Mouse (Mus musculus) brown adipose tissue, adult 24 weeks (tissue): ENCODE measurements at regions not wholly inside any gene's neighbourhood (a gene's known extent, or its start where the extent isn't known, plus 50 kb on each side); places are given as distances from the start of the nearest gene placed in this dataset.

Experiments used
- H3K27ac ChIP-seq: fragments of 200-500 bp; replicated peaks from 2 replicates; pipeline ENCODE4 v1.5.1; 2012; ENCODE audit warnings: low read depth, mild to moderate bottlenecking, low read length
- H3K4me1 ChIP-seq: fragments of 200-500 bp; 2 replicates; pipeline ENCODE4 v1.6.1; 2012; ENCODE audit warnings: low read length, mixed read lengths; ENCODE audit not compliant: control insufficient read depth, insufficient read depth, insufficient read length
- H3K4me3 ChIP-seq: fragments of 200-500 bp; 2 replicates; pipeline ENCODE4 v1.5.1; 2012; ENCODE audit warnings: low read depth, mild to moderate bottlenecking, low read length, moderate library complexity; ENCODE audit not compliant: insufficient read depth

GRCm38 (mm10) chr9:85451349-85451748 is 124.2 kb upstream of the Tent5a start:
- H3K27ac ChIP-seq, result no peak overlapping the region
- no peaks in the 10 kb centered on the region for H3K4me1 ChIP-seq
- no peak overlapping the region for H3K4me3 ChIP-seq

GRCm38 (mm10) chr9:85450877-85451276 is 123.7 kb upstream of the Tent5a start:
- Histone ChIP-seq H3K27ac (no peak overlapping the region), H3K4me3 (no peak overlapping the region), H3K4me1 (no peaks in the 10 kb centered on the region)

DNA sequence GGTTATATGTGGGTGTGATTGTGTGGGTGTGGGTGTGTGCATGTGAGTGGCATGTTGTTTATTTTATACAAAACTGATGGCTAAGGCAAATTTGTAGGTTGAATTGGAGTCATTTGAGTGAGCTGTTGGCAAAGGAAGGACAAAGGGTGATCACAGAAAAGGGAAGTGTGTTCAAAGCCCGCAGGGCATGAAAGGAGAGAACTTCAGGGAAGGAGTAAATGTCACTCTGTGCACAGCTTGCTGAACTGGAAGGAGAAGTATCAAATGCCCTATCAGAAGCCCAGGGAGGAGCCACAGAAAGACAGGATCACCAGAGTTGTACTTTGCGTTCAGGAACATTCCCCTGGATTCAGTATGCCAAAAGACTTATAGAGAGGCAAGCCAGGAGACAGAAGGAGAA is 122.3 kb upstream of the Tent5a start:
- H3K4me1 ChIP-seq, result no peaks in the 10 kb centered on the region
- H3K27ac ChIP-seq, result no peak overlapping the region
- no peak overlapping the region for H3K4me3 ChIP-seq

GRCm38 (mm10) chr9:85442761-85443505 is 115.8 kb upstream of the Tent5a start:
- Histone ChIP-seq H3K27ac (no peak overlapping the region), H3K4me3 (no peak overlapping the region), H3K4me1 (no peaks in the 10 kb centered on the region)

GRCm38 (mm10) chr9:85439664-85440063 is 112.5 kb upstream of the Tent5a start:
- Histone ChIP-seq H3K27ac (no peak overlapping the region), H3K4me1 (no peaks in the 10 kb centered on the region), H3K4me3 (no peak overlapping the region)

DNA sequence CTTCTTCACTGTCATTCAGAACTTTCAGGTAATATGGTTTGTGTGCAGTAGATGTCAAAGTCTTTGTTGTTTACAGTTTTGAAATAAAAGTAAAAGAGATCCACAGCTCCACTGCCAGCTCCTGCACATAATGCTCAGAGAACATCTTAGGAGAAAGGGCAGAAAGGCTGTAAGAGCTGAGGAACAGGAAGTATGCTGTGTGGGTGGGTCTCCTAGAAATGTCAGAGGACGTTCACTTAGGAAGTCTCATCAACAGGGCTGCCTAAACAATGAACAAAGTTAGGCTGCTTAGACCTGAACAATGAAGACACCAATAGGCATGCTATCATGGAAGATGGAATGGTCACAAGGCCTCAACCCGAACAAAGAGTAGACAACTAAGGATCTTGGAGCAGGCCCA is 105.1 kb upstream of the Tent5a start:
- no peak overlapping the region for H3K4me3 ChIP-seq
- no peak overlapping the region for H3K27ac ChIP-seq
- no peaks in the 10 kb centered on the region for H3K4me1 ChIP-seq

- H3K27ac ChIP-seq, result no peak overlapping the region
- H3K4me3 ChIP-seq, result no peak overlapping the region
- H3K4me1 ChIP-seq, result no peaks in the 10 kb centered on the region
Observed at GRCm38 (mm10) chr9:85426809-85427208, 99.7 kb upstream of the Tent5a start.

GRCm38 (mm10) chr9:85423908-85424307 is 96.8 kb upstream of the Tent5a start:
- no peaks in the 10 kb centered on the region for H3K4me1 ChIP-seq
- no peak overlapping the region for H3K4me3 ChIP-seq
- no peak overlapping the region for H3K27ac ChIP-seq

DNA sequence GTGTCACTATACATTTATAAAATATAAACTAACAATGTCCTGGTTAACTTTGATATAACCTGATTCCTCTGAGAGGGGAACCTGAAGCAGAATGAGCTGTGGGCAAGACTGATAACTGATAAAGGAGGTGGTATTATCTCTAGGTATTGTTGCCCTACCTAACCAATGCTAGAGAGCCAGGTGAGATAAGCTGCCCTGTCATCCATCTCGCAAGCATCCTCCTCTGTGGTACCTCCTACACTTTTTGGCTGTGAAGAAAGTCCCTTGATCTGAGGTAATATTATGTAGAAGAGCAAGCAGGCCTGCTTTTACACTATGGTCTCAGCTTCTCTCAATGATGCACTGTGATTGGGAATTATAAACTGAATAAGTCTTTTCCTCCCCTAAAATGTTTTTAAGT is 87.2 kb upstream of the Tent5a start:
- H3K4me3 ChIP-seq, result no peak overlapping the region
- no peak overlapping the region for H3K27ac ChIP-seq
- no peaks in the 10 kb centered on the region for H3K4me1 ChIP-seq

DNA sequence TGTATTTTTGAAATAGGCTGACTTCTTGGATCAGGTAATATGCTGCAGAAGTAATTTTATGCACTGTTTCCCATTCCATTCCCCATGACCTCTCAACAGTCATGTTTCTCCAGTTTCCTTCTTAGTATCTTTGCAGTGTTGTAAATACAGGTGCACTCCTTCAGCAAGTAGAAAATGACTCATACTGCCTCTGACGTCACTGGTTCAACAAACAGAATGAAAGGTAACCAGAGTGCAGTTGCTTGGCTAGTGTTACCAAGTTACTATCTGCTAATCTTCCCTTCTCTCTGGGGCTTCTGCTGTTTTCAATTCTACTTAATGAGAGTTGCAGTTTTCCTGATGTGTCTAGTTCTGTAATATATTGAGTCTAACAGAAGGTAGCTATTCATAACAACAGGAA is 86.7 kb upstream of the Tent5a start:
- no peak overlapping the region for H3K27ac ChIP-seq
- H3K4me1 ChIP-seq, result no peaks in the 10 kb centered on the region
- no peak overlapping the region for H3K4me3 ChIP-seq

- Histone ChIP-seq H3K4me3 (no peak overlapping the region), H3K4me1 (no peaks in the 10 kb centered on the region), H3K27ac (no peak overlapping the region)
Observed at GRCm38 (mm10) chr9:85410643-85411296, 83.6 kb upstream of the Tent5a start.

GRCm38 (mm10) chr9:85409974-85410506 is 82.9 kb upstream of the Tent5a start:
- H3K4me1 ChIP-seq, result no peaks in the 10 kb centered on the region
- no peak overlapping the region for H3K27ac ChIP-seq
- H3K4me3 ChIP-seq, result no peak overlapping the region

DNA sequence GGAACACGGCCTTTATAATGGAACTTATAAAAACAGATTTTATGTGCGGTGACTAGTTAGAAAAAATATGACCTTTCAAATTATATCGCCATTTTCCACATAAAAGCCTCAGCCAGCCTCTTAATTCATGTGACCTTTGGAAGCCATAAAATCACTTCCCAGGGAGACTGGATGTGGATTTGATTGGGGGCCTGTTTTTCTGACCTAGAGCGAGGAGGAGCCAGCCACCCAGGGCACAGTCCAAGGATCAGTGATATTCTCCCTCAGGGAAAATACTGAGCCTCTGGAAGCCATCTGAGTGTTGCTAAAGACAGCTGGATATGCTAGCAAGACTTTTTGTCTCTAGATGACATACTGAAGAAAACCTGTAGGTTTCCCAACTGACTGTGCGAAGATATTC is 81.3 kb upstream of the Tent5a start:
- Histone ChIP-seq H3K4me3 (no peak overlapping the region), H3K4me1 (no peaks in the 10 kb centered on the region), H3K27ac (no peak overlapping the region)

- Histone ChIP-seq H3K4me3 (no peak overlapping the region), H3K27ac (no peak overlapping the region), H3K4me1 (no peaks in the 10 kb centered on the region)
Observed at GRCm38 (mm10) chr9:85407592-85407991, 80.4 kb upstream of the Tent5a start.

DNA sequence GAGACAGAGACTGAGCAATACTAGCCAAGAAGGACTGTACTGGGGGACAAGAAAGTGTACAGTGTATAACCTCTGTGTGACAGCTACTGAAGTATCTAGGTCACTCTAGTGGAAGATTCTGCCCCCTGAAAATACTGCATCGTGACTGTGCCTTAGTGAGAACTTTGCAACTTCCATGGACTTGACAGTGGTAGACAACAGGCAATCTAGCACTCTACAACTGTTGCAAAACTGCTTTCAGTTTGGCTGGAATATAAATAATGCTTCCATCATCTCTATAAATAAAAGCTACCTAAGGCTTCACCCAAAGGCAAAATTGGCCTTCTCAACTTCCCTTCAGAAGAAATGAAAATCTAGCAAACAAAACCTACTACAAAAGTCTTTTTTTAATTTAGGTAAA is 74.6 kb upstream of the Tent5a start:
- H3K27ac ChIP-seq, result no peak overlapping the region

More for the DNA sequence above, 74.6 kb upstream of the Tent5a start:
- Histone ChIP-seq H3K4me3 (no peak overlapping the region), H3K4me1 (peaks cover 4% of the 10 kb centered on the region; the same call in 1 of the 2 replicates)
